Mouse (Mus musculus): ENCODE data around the gene Lrfn2.

The Lrfn2 gene

DNA sequence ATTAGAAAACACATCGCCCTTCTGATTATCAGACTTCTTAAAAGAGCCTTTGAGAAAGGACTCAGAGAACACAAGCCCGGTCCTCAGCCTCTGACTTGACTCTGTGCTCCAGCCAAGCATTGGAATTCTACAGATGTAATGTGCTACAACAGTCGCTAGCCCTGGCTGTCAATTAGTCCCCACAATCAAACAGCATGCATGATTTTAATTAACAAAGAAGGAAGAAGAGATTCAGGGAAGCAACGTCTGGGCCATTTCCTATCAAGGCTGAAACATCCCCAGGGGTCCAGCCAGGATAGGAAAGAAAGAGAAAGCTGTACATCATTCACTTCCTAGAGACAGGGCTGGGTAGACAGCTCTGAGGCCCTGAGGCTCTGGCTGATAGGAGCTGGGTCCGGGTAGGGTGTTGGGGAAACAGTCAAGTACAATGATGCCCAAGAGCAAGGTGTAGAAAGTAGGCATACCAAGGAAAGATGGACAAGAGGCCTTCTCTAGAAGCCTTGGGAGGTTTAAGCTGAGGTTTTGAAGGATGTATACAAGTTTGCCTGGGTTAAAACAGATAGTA is 101.6 kb downstream of the Lrfn2 start:
- no peak for DNase-seq (ENCODE audit: low spot score in 2 of 2)

- no peak for DNase-seq (ENCODE audit: low spot score in 2 of 2)
These were observed 102.9 kb downstream of the Lrfn2 start for GRCm38 (mm10) chr17:49035052-49035451.

DNA sequence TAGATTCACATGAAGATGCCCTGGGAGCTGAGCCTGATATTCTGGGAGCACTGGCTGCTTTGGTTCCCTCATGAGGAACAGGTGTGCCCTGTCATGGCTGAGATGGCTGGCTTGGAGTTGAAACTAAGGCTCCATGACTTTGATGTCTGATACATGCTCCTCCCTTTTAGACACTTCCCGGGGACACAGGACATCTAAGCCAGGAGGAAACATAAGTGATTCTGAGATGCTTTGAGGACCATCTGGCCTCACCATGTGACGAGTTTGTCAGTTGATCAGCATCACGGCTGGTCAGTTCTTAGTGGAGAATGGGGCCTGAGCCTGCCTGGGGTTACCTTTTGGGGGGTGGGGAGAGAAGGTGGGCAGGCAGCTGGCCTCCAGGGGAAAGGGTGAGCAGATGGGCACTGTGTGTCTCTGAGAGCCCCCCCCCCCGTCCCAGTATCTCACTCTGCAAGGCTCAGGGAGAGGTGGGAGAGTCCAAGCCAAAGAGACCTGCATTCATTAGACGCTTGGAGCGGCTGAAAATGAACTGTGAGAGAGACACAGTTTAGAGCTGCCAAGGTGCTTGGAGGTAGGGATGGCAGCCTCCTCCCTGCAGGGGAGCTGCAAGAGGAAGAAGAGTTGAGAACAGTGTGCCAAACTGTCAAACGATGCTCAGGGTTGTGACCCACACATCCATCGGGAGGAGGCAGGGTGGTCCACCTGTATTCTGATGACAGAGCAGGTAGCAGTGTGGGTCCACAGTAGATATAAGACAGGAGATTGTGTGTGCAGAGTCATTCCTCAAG is 105.2 kb downstream of the Lrfn2 start:
- no peak for DNase-seq (ENCODE audit: low spot score in 2 of 2)

DNA sequence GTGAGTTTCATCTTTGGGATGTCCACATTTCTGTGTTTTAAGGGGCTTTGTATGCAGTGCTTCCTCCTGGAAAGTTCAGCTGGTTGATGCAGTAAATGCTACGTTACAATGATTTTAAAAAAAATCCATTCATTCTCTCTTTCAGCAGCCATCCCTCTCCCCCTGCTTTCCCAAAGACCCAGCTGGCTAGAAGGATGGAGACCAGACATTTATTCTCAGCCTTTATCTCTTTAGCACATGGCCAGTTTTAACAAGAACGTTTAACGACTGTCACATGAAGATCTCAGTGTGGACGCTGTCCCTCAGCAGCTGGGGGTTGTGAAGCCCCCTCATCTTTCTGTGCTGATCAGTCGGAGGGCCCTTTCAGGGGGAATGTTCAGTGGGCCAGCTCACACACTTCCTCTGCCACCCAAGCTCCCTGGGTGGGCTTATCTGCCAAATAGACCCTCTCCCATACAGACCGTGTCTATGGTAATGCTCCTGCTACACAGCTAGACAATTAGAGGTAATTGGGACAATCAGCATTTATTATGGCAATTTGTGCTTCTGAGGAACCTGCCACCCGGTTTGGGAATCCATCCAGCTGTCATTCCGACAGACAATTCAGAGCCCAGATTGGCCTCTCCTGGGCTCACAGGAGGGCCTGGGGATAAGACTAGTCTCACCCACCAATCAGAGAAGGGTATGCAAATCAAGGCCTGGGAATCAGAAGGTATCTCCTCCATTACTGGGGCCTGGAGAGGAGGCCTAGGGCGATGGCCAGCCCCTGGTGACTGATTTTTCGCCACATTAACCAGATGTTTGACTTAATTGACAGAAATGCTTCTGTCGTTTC is 111.8 kb downstream of the Lrfn2 start:
- DNase-seq (ENCODE audit: low spot score in 2 of 2), result no peak

DNA sequence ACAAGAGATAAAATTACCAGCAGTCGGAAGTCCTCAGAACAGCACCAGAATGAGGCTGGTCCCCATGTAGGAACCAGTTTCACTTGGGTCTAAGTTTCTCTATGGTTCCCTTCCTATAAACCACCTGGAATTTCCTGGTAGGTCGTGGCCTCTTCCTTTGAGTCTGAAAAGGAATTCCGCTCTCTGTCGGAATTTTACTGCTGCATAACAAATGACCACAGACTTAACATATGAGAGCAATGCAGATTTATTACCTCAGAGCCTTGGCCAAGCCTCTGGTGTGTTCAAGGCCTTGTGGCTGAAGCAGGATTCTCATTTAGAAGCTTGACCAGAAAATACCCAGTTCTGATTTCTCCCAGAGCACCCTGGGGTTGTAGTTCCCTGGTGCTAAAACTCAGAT is 115.7 kb downstream of the Lrfn2 start:
- DNase-seq (ENCODE audit: low spot score in 2 of 2), result no peak

DNA sequence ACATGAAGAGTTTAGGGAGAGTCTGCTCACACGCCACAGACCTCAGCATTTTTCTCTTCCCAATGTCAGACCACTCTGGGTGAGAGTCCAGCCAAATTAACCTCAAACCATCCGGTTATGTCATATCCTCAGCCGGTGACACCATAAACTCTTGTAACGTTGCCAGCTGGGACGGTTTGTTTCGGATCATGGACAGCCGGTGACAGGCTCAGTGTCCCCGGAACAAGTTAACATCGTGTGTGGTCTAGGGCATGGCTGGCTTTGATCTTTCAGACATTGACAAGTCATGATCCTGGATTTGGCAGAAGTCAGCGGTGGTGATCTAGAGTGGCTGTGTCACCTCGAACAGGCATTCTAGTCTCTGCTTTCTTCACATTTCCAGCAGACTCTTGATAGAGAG is 119.1 kb downstream of the Lrfn2 start:
- DNase-seq (ENCODE audit: low spot score in 2 of 2), result no peak

DNA sequence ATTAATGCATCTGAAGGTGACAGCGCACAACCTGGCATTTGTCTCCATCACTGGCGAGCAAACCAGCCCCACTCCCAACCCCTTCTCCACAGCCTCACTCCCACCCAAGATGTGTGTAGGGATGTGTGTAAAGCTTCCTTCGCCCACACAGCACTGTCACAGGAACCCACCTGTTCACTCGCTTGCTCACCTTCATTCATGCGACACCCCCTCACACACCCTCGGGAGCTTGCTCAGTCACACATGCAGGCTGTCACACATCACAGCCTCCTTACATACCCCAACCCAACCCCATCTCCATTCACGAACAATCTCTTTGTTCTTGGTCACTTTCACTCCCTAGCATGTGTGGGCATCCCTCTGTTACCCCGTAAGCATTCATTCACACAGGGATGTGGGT is 129.0 kb downstream of the Lrfn2 start:
- DNase-seq (ENCODE audit: low spot score in 2 of 2), result no peak

DNA sequence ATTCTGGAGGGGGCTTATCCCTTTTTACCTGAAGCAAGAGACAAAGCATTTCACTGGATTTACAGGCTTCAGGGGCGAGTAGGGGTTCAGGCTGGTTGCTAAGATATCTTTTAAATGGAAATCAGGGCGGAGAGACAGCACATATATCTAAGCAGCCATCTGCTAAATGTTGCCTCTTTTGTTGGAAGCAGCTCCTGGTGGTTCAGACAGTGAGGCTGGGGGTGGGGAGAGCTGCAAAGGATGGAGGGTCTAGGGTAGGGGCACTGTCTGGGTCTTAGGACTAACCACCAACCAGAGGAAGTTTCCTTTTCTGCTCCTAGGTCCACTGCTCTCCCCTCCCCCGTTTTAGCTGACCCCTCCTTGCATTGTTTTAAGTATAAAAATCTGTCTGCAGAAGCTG is 131.6 kb downstream of the Lrfn2 start:
- no peak for DNase-seq (ENCODE audit: low spot score in 2 of 2)

GRCm38 (mm10) chr17:49064526-49064925 is 132.3 kb downstream of the Lrfn2 start:
- no peak for DNase-seq (ENCODE audit: low spot score in 2 of 2)

DNA sequence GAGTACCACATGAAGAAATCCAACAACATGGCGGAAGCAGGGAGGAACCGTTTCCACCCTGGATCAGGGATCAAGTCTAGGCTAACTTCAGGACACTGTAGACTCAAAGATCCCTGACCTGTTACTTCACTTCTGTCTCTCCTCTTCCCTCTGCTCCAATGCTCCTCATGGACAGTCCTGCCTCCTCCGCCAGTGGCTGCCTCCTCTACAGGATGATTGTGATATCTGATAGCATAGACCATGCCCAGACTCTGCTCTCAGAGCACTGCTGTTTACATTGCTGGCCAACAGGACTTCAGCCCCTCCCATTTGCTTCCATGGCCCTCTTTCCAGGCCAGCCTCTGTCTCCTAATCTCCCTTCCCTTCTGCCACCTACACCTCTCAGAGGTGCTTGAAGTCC is 132.9 kb downstream of the Lrfn2 start:
- DNase-seq (ENCODE audit: low spot score in 2 of 2), result no peak

- no peak for DNase-seq (ENCODE audit: low spot score in 2 of 2)
These were observed 134.6 kb downstream of the Lrfn2 start for GRCm38 (mm10) chr17:49066748-49067147.

DNA sequence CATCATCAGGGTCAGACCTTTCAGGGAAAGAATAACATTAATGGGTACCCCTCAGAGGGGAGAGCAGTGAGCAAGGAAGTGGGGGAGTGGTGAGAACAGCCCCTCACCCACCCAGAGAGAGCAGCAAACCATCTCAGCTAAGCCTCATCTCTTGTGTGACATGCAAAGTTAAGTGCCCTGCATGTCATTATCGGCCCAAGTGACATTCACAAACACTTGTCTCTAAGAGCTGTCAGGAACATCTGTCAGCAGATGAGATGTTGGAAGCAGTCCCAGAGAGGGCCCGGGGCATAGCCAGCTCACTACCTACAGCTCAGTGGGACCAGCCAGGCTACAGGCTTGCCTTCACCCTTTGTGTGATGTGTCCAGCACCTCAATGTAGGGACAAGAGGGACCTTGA is 146.0 kb downstream of the Lrfn2 start:
- DNase-seq (ENCODE audit: low spot score in 2 of 2), result no peak

DNA sequence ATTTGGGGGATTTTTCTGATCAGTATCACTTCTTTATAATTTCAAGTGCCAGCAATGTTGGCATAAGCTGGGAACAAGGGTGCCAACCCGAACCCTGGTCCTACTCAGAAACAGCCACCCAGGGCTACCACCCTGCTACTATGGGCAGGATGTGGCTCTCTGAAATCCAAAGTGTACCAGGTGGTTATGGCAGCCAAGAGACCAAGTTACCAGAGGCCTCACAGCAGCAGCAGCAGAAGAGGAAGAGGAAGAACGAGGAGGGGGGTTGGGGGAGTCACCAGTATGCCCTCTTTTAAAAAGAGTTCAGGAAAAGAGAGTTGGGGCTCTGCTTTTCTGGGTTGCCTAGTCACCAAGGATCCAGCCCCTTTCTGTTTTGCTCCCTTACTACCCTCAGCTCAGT is 147.5 kb downstream of the Lrfn2 start:
- DNase-seq (ENCODE audit: low spot score in 2 of 2), result no peak

GRCm38 (mm10) chr17:49083594-49084380 is 151.6 kb downstream of the Lrfn2 start:
- no peak for DNase-seq (ENCODE audit: low spot score in 2 of 2)

DNA sequence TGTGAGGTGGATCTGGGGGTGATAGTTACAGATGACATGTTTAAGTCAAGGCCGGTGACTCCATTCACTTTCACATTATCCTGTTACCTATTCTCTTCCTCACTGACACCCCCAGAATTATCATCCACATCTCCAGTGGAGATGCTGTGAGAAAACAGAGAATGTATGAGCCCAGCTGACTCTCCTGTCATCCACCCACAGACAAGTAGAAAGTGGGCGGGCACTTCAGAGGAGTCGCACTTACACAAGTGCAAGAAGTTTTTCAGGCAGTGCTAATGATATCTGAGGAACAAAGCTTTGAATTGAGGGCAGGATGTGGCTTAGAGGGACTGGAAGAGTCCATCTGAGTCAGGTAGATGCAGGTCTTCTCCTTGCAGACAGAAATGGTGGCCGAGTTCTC is 152.9 kb downstream of the Lrfn2 start:
- DNase-seq (ENCODE audit: low spot score in 2 of 2), result no peak

DNA sequence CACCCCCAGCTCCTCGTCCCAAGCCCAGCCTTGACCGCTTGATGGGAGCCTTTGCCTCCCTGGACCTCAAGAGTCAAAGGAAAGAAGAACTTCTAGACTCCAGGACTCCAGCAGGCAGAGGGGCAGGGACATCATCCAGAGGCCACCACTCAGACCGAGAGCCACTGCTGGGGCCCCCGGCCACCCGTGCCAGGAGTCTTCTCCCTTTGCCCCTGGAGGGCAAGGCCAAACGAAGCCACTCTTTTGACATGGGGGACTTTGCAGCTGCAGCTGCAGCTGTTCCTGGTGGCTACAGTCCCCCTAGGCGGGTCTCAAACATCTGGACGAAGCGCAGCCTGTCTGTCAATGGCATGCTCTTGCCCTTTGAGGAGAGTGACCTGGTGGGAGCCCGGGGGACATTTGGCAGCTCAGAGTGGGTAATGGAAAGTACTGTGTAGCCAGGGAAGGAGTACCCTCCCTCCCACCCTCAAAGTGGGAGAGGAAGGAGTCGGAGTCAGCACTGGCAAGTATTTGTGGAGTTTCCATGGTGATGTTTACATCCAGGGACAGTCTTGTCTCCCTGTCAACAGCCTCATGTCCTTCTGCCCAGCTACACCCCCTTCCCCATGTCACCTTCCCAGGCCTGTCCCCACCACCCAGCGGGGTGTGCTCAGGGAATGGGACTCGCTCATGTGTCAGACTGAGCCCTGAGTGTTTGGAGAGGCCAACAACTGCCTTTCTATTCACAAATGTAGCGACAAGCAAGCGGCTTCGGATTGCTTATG is 164.8 kb downstream of the Lrfn2 start:
- DNase-seq (ENCODE audit: low spot score in 2 of 2), result no peak

GRCm38 (mm10) chr17:49111399-49111798 is 179.2 kb downstream of the Lrfn2 start:
- DNase-seq (ENCODE audit: low spot score in 2 of 2), result no peak

- no peak for DNase-seq (ENCODE audit: low spot score in 2 of 2)
These were observed 179.7 kb downstream of the Lrfn2 start for GRCm38 (mm10) chr17:49111911-49112310.

DNA sequence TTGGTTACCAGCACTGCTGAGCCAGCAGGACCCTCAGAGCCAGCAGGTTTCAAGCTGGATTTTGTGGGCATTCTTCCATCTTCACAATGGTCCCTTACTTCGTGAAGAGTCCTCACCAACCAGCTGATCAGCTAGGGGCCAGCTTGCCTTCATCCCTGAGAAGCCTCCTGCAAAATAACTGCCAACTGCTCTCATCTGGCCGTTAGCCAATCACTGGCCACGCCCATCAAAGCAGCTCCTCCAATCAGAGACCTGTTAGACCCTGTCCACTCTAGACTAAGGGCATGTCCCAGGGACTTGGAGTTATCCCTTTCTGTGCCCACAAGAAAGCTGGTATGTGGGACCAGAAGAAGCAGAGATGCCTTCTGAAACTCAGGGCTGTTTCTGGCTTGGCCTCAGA is 181.2 kb downstream of the Lrfn2 start:
- no peak for DNase-seq (ENCODE audit: low spot score in 2 of 2)

DNA sequence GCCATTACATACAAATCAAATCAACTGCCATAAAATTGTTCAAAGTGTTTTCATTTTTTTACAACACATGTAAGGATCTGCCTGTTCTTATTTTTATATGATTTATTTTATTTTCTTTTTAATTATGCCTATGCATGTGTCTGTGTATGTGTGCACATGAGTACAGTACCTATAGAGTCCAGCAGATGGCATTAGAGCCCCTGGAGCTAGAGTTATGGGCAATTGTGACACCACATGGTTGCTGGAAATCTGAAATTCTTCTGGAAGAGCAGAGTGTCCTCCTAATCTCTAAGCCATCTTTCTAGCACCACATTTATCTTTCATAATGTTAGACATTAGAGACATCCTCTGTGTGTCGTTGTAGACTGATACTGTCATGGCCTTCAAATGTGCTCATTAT is 192.0 kb downstream of the Lrfn2 start:
- DNase-seq (ENCODE audit: low spot score in 2 of 2), result no peak

DNA sequence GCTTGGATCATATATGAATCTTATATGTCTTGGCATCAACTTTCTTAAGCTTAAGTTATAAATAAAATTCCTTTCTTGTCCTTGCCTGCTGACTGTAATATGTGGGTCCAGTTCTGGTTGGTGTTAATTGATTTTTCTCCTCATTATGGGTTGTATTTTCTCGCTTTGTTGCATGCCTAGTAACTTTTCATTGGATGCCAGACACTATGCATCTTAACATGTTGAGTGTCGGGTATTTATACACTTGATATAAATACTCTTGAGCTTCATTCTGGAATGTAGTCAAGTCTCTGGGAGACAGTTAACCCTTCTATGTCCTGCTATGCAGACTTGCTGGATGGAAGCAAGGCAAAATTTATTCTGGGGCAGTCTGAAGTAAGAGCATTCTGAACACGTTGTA is 192.5 kb downstream of the Lrfn2 start:
- DNase-seq (ENCODE audit: low spot score in 2 of 2), result no peak

Data from spleen, postnatal 10 days (tissue).